Mouse (Mus musculus) cerebral cortex, adult 2 months (tissue): ENCODE data around the gene Plk5.

Experiments
- WGBS: fragments of 180-500 bp; shearing (Covaris S2); methylation state at CpG from one replicate; pipeline ENCODE4 v1.1.7; 2018; 5-methylcytosine and 5-hydroxymethylcytosine counted together

The Plk5 gene

GRCm38 (mm10) chr10:80387522-80387959, 31.3 kb downstream of the Plk5 start, which contains the start of gene Mex3d:
Mex3d (minus strand) TSS chr10:80387659.
- 12% methylated on average over 49 of the region's 61 CpGs for WGBS

- 42% methylated on average over 2 of the region's 2 CpGs for WGBS
These were observed 32.5 kb downstream of the Plk5 start for GRCm38 (mm10) chr10:80388731-80389130.

- whole genome bisulfite sequencing: 65% methylated on average over 4 of the region's 4 CpGs
These were observed 33.0 kb downstream of the Plk5 start for GRCm38 (mm10) chr10:80389185-80389708.

- WGBS: 74% methylated on average over 9 of the region's 9 CpGs
These were observed 34.4 kb downstream of the Plk5 start for GRCm38 (mm10) chr10:80390697-80391096.

GRCm38 (mm10) chr10:80392687-80393086, 36.4 kb downstream of the Plk5 start:
- WGBS: 93% methylated on average over 5 of the region's 5 CpGs

GRCm38 (mm10) chr10:80395025-80395627, 38.9 kb downstream of the Plk5 start:
- 94% methylated on average over 35 of the region's 35 CpGs for WGBS

- WGBS: 80% methylated on average over 11 of the region's 11 CpGs
These were observed 40.7 kb downstream of the Plk5 start for GRCm38 (mm10) chr10:80396822-80397523.

GRCm38 (mm10) chr10:80397524-80398173, 41.4 kb downstream of the Plk5 start:
- WGBS: 30% methylated on average over 8 of the region's 8 CpGs

GRCm38 (mm10) chr10:80398174-80398535, 41.9 kb downstream of the Plk5 start:
- WGBS: 0% methylated on average over 1 of the region's 1 CpGs

- WGBS: under 1% methylated on average over 59 of the region's 59 CpGs
These were observed 42.5 kb downstream of the Plk5 start for GRCm38 (mm10) chr10:80398719-80399190.

GRCm38 (mm10) chr10:80399191-80399972, 43.1 kb downstream of the Plk5 start, which contains the start of gene Mbd3:
Mbd3 (minus strand) TSS chr10:80399550.
- under 1% methylated on average over 82 of the region's 82 CpGs for WGBS

- 7% methylated on average over 17 of the region's 17 CpGs for WGBS
These were observed 43.9 kb downstream of the Plk5 start for GRCm38 (mm10) chr10:80399973-80400703.

GRCm38 (mm10) chr10:80400704-80401161, 44.5 kb downstream of the Plk5 start:
- WGBS: 67% methylated on average over 4 of the region's 4 CpGs

- WGBS: 84% methylated on average over 4 of the region's 4 CpGs
These were observed 46.9 kb downstream of the Plk5 start for GRCm38 (mm10) chr10:80403044-80403692.

- WGBS: 44% methylated on average over 10 of the region's 10 CpGs
These were observed 49.4 kb downstream of the Plk5 start for GRCm38 (mm10) chr10:80405481-80406173.

- under 1% methylated on average over 27 of the region's 27 CpGs for WGBS
These were observed 50.6 kb downstream of the Plk5 start, which contains the start of gene Uqcr11 for GRCm38 (mm10) chr10:80406684-80407501. Uqcr11 (minus strand) TSS chr10:80406830.

GRCm38 (mm10) chr10:80407924-80408323, 51.7 kb downstream of the Plk5 start:
- 48% methylated on average over 4 of the region's 4 CpGs for WGBS
